Mouse (Mus musculus): ENCODE measurements at regions not wholly inside any gene's neighbourhood (a gene's known extent, or its start where the extent isn't known, plus 50 kb on each side); places are given as distances from the start of the nearest gene placed in this dataset.

DNA sequence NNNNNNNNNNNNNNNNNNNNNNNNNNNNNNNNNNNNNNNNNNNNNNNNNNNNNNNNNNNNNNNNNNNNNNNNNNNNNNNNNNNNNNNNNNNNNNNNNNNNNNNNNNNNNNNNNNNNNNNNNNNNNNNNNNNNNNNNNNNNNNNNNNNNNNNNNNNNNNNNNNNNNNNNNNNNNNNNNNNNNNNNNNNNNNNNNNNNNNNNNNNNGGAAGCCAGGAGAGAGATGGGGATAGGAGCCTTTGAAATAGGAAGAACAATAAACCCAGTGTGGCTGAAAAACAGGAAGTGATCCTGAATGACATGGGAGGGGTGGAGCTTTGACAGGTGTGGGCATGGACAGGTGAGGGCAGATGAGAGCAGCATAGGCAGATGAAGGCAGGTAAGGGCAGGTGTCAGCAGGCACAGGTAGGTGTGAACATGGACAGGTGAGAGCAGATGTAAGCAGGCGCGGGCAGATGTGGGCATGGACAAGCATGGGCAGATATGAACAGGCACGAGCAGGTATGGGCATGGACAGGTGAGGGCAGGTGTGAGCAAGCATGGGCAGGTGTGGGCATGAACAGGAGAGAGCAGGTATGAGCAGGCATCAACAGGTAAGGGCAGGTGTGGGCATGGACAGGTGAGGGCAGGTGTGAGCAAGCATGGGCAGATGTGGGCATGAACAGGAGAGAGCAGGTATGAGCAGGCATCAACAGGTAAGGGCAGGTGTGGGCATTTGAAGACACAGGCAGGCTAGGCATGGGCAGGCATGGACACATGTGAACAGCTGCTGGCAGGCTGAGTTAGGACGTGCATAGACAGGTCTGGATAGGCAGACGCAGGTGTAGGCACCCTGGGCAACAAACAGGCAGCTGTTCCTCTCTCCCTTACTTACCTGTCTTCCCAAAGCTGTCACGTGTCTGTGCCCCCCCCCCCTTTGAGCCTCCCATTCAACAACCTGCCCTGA, 135.2 kb upstream of the Zmiz1 start:
- in situ Hi-C loops (cut with MboI, MseI) = loop anchor here (10.0 kb wide), 1 partner anchor 669 kb away; no protein-coding TSS in a partner anchor

DNA sequence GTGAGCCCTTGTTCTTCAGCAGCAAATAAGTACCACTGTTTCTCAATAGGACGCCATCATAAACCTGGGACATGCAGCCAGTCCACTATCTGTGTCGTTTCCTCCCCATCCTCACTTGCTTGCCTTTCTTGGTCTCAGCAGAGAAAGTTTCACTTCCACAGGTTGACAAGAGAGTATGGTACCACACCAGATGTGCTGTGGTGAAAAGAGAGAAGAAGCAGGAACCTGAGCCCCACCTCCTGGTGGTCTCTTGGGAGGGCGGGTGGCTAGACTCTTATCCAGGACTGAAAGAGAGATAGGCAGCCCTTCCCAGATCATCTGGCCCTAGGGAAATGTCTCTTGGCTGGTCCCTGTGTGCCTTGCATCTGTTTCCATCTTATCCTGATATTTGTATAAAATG, 133.1 kb upstream of the Zmiz1 start:
- in situ Hi-C loops (cut with MboI, MseI) = loop anchor here (10.0 kb wide), 1 partner anchor 671 kb away; no protein-coding TSS in a partner anchor

DNA sequence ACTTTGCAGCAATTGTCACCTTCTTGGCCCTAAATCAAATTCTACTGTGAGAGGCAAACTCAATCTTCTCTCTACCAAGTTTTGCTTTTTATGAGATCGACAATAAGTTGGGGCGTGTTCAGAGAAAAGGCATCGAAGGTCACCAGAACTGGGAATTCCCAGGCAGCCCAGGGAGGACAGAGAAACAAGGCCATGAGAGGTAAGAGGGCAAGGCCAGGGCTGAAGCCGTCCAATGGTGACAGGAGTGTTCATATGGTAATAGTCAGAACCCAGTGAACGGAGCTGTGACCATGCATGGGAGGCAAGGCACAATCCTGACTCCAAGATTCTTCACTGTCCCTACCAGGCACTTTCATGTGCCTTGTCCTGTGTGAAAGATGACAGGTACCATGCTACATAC, 130.8 kb upstream of the Zmiz1 start:
- in situ Hi-C loops (cut with MboI, MseI) = loop anchor here (10.0 kb wide), 1 partner anchor 673 kb away; no protein-coding TSS in a partner anchor

GRCm38 (mm10) chr14:25334186-25334585, 124.8 kb upstream of the Zmiz1 start:
- in situ Hi-C loops (cut with MboI, MseI) = no loop called here

GRCm38 (mm10) chr14:25336875-25337274, 122.1 kb upstream of the Zmiz1 start:
- in situ Hi-C loops (cut with MboI, MseI) = no loop called here

- in situ Hi-C loops (cut with MboI, MseI) = no loop called here
These were observed 120.5 kb upstream of the Zmiz1 start for GRCm38 (mm10) chr14:25338404-25339051.

- in situ Hi-C loops (cut with MboI, MseI) = loop anchor here (10.0 kb wide), 1 partner anchor 1814 kb away; no protein-coding TSS in a partner anchor
These were observed 118.1 kb upstream of the Zmiz1 start for GRCm38 (mm10) chr14:25340845-25341244.

DNA sequence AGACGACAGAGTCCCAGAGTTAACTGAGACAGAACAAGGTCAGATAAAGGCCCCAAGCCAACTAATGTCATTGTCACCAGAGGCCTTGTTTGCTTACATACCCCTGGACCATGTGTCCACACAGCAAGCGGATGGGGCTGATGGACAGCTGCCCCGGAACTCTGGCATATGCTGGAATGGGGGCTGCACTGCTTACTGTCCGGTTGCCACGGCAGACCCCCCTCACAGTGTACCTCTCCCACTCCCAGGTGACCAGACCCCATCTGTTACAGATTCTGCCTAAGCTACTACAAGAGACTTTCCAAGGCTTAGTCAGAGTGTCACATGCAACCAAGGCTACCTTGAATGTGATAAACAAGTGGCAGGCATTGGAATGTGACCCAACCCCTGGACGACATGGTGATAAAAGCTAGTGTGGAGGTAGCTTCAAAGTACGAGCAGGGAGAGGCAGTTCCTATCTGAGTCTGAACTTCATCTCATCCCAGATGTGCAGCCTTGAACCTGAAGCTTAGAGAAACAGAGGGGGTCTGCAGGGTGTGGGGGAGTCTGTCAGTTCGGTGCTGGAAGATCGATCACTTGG, 117.0 kb upstream of the Zmiz1 start:
- in situ Hi-C loops (cut with MboI, MseI) = loop anchor here (10.0 kb wide), 1 partner anchor 1813 kb away; no protein-coding TSS in a partner anchor

DNA sequence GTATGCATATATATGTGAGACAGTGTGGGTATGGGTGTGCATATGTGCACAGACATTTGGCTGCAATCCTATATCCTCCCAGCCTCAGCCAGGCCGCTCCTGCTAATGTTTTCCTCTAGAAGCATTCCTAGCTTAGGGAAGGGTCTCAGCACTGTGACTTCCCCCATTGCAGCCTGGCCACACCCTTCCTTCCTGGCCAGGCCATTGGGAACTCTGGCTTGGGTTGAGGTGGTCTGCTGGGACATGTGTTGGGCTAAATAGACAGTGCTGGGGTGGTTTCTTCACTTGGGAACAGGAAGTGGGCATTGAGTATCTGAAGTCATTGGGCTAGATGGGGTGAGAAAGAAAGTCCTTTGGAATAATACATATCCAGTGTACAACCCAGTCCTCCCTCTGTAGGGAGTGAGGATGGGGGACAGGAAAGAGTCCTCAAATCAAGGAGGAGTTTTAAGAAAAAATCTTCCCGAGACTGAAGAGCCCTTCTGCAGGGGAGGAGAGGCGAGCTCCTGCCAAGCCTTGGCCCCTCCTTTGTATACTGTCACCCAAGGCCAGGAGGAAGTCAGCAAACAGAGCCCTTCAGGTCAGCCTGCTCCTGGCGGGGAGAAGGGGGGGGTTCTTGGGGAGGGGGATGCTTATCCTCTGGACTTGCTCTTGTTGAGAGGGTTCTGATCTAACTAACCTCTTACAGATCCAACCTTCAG, 116.0 kb upstream of the Zmiz1 start:
- in situ Hi-C loops (cut with MboI, MseI) = loop anchor here (10.0 kb wide), 1 partner anchor 1812 kb away; no protein-coding TSS in a partner anchor

GRCm38 (mm10) chr14:25345995-25346394, 113.0 kb upstream of the Zmiz1 start:
- in situ Hi-C loops (cut with MboI, MseI) = loop anchor here (10.0 kb wide), 1 partner anchor 1809 kb away; no protein-coding TSS in a partner anchor

DNA sequence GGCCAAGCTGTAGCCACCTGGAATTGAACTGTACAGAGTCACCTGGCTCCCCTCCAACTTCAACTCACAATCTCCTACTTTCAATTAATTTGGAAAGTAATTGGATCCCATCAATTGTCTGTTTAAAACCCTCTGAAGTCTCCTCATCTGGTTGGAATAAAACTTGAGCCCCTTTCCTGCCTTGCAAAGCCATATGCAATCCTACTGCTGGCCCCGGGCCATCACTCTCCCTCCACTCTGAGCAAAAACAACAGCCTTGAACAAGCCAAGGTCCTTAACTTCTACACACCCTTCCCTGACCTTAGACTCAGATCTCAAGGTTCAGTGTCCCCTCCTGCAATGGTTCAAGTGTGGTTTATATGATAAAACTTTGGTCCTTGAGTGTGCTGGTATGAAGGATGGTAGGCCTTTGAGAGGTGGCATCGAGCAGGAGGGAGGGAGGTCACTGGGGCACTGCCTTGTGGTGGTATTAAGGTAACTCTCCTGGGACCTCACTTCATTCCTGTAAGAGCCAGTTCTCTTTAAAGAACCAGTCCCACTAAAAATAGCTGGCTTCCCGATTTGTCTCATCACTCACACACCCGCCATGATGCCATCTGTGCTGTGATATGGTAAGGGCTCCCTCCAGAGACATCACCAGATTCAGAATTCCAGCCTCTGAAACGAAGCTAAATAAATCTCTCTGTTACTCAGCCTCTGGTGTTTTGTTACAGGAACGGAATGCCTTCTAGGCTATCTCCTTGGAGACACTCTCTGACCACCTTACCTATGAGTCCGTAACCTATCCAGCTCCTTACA, 112.0 kb upstream of the Zmiz1 start:
- in situ Hi-C loops (cut with MboI, MseI) = loop anchor here (10.0 kb wide), 1 partner anchor 1808 kb away; no protein-coding TSS in a partner anchor

DNA sequence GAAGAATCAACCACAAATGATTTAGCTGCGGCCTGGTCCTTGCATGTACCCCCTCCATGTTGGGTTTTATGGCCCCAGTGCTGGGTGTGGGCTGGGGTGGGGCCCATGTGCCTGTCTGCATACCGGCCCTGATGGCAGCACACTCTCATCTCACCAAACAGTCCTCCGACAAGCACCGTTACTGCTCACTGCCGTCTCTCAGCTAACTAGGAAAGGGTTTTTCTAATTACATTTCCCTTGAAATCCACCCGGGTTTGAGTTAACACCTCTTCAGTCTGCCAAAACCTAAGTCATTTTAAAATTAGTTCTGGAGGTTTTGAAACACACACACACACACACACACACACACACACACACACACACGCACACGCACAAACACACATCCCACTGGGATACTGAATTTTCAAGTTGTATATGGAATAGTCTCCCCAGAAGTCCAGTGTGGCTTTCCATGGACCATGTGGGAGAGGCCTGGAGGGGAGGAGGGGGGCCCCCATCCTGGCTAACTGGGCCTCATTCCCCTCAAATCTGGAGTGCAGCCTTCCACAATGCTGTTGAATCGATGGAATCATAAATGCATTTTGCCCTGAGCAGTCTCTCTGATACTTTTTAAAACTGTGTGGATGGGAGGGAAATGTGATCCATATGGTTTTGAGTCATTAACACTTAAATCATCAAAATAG, 108.6 kb upstream of the Zmiz1 start:
- in situ Hi-C loops (cut with MboI, MseI) = no loop called here

- in situ Hi-C loops (cut with MboI, MseI) = no loop called here
These were observed 105.2 kb upstream of the Zmiz1 start for GRCm38 (mm10) chr14:25353804-25354203.

DNA sequence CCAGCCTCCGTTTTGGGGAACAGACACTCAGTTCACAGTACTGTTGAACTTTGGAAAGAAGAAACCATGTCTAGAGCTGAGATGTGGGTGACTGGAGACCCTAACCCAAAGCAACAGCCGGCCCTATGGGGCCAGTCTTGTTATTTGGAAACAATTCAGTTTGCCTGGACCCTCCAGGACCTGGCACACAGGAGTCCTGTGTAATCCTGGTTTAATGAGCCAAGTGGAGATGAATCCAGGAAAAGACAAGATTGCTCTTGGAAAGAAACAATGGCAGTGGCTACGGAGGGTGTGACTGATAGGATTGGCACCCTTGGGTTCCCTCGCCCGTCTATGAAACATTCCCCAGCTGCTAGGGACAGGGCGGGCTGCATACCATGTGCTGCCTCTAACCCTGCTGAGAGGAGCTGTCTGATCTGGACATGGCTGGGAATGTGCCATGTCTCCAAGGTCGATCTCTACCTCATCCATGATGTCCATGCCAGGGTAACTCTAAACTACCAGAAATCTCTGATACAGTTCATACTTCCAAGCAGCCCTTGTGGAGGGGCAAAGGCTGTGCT, 104.6 kb upstream of the Zmiz1 start:
- in situ Hi-C loops (cut with MboI, MseI) = no loop called here

- in situ Hi-C loops (cut with MboI, MseI) = no loop called here
These were observed 101.2 kb upstream of the Zmiz1 start for GRCm38 (mm10) chr14:25357805-25358204.

- in situ Hi-C loops (cut with MboI, MseI) = no loop called here
These were observed 99.1 kb upstream of the Zmiz1 start for GRCm38 (mm10) chr14:25359824-25360294.

- in situ Hi-C loops (cut with MboI, MseI) = no loop called here
These were observed 98.3 kb upstream of the Zmiz1 start for GRCm38 (mm10) chr14:25360726-25361125.

DNA sequence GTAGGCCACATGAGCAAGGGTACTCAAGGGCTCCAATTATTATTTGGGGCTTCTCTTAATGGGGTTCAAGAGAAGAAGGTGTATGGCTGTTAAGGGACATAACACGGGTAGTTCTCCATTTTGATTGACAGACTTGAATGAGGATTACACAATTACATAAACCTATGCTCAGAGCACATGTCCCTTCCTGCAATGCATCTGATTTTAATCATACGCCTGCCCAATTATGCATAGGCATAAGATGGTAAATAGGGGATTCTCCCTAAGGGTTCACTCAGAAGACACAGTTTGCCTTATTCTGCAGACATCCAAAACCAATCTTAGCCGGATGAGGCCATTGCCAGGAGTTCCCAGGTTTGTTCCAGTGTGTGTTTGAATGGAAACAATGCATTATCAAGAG, 97.9 kb upstream of the Zmiz1 start:
- in situ Hi-C loops (cut with MboI, MseI) = no loop called here

GRCm38 (mm10) chr14:25362771-25363170, 96.2 kb upstream of the Zmiz1 start:
- in situ Hi-C loops (cut with MboI, MseI) = no loop called here

Measured in T-helper 1 cell (primary cell).